Mouse (Mus musculus) cerebellum, adult 9-10 months (tissue): ENCODE measurements around the gene Plce1.

Experiments
- DNase-seq: peaks from one replicate; pipeline ENCODE4 v3.0.0; 2022

Plce1 gene

DNA sequence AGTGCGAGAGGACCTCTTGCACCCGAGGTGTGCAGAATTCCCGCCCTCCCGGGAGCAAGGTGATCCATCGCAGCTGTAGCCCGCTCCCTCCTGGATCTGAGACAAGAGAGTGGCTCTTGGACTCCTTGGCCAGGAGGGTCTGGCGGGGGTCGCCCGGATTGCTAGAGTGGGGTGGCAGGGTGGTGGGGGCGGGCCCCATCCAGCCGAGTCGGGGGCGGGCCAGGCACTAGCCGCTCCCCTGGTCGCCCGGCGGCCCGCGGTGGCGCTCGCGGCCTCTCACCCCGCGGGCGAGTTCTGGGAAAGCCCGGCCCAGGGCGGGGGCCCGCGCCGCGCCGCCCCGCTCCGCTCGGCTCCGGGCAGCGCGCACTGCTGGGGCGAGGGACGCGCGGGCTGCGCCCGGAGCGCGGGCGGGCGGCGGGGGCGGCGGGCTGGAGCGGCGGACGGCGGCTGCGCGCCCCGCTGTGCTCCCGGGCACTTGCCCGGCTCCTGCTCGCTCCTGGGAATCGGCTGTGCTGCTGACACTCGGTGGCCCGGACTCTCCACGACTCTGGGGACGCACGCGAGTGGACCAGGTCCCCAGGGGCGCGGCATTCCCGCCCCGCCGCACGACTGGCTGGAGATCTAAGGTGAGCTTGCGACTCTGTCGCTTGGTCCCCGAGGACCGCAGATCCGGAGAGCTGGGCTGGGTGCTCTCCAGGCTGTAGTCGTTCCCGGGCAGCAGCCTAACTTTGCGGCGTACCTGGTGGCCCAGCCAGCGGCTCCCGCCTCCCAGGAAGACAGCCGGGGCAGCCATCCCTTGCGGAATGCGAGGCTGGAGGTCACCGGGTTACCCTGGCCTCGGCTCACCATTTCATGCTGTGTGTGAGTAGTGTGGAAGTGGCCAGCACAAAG is at the start of gene Plce1:
Gene Plce1 (plus strand): TSS at position 379 of the 891 bp plus-strand sequence.
- DNase-seq = no peak

GRCm38 (mm10) chr19:38431326-38431725 is 49.6 kb upstream of the Plce1 start:
- DNase-seq = no peak

DNA sequence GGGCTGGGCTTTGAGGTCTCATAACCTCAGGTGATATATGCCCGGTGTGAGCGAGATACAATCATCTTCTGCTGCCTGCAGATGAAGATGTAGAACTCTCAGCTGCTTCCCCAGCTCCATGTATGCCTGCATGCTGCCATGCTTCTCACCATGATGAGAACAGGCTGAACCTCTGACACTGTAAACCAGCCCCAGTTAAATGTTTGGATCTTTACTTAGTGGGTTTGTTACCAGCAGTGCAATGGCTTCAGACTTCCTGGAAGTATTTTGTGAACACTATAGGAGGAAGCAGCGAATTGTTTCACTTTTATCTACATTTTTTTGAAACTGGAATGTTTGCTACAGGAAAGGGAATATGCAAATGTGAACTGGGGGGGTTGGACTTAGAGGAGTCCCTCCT is 48.9 kb upstream of the Plce1 start:
- no peak for DNase-seq

- DNase-seq = no peak
Measured at GRCm38 (mm10) chr19:38433381-38433780, 47.5 kb upstream of the Plce1 start.

- no peak for DNase-seq
Measured at GRCm38 (mm10) chr19:38435221-38435620, 45.7 kb upstream of the Plce1 start.

GRCm38 (mm10) chr19:38441860-38442259 is 39.0 kb upstream of the Plce1 start:
- no peak for DNase-seq

DNA sequence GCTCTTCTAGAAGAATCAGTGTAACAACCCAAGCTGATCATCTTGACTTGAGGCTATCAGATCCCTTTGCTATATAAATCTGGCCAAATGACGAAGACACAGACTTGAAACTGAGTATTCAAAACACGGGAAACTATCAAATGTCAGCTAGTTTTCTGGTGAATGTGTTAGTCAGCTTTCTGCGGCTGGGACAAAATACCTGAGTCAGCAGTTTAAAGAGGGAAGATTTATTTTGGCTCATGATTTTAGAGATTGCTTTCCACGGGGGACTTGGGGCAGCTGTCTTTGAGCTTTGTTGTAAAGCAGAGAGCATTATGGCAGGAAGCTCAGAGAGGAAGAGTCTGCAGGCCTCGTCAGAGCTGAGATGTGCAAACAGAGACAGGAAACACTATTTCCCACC is 35.2 kb upstream of the Plce1 start:
- no peak for DNase-seq

GRCm38 (mm10) chr19:38455228-38455627 is 25.7 kb upstream of the Plce1 start:
- no peak for DNase-seq

GRCm38 (mm10) chr19:38458996-38459395 is 21.9 kb upstream of the Plce1 start:
- DNase-seq = no peak

DNA sequence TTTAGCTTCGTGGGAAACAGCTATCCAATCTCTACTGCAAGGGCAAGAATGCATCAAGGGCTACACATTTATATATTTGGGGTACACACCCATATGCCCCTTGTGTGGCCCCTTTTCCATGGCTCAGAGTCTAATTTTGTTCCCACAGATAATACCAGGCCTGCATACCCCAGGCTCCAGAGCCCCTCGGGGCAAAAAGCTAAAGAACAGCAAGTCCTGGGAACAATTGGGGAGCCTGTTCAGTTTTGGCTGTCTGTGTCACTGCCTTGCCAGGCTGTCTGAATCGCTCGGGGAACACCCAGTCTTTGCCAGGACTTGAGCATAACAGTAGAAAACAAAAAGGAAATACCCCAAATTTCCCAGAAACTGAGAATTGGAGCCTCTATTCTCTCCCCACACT is 20.2 kb upstream of the Plce1 start:
- DNase-seq = no peak

DNA sequence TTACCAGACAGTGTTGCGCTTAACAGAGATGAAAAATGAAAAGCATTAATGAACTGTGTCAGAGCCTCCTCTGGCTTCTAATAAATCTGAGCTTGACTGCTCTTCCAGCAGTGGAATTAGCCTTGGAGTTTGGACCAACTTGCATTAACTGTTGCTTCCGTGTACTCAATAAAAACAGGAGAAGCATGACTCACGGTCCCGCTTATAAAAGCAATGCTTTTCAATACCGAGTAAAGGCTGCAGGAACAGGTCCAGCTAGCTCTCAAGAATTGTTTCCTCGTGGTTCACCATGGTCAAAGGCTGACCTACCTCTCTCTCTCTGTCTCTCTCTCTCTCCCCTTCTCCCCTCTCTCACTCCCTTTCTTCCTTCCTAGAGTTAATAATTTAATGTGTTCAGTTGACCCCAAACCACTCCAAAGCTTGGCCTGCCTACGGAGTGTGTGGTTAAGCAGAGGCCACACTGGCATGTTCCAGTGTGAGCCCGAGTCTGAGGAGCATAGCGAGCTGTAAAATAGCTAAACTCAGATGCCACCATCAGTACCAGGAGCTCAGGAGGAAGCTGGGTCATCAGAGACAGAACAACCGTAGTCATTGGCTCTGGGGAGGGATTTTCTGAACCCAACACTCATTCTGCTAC is 10.5 kb upstream of the Plce1 start:
- DNase-seq = no peak

DNA sequence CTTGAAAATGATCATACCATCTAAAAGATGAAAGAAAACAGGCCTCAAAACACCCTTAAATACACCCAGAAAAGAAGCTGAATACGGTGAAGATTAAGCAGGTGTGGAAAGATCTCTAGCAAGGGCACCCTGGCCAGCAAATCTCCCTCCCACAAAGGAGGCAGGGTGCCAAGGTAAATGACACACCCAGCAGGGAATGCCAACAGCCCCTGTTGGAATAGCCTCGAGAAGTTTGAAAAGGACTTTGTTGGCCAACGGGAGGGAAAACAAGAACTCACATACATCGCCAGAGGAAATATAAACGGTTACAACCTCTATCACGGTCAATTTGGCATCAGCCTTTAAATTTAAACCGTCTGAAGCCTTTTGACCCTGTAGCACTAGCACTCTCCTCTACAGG is 5.5 kb upstream of the Plce1 start:
- DNase-seq = no peak

- DNase-seq = no peak
Measured at GRCm38 (mm10) chr19:38478286-38478685, 2.6 kb upstream of the Plce1 start.

- no peak for DNase-seq
Measured at GRCm38 (mm10) chr19:38478948-38479347, 2.0 kb upstream of the Plce1 start.

DNA sequence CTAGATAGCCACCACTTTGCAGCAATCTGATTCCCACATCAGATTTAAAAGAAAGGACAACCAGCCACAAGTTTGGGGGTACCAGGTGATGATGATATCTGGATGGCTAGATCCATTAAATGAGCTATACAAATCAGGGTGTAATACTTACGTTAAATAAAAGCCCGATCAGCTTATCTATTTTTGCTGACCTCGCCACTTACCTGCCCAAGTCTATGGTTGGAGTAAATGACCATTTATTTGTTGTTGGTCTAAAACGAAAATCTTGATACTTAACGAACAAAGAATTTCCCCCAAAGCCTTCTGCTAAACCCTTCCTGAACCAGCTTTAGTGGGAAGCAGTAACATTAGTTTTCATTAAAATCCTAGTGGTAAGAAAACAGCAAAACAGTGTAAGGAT is 1.4 kb upstream of the Plce1 start:
- DNase-seq = no peak

DNA sequence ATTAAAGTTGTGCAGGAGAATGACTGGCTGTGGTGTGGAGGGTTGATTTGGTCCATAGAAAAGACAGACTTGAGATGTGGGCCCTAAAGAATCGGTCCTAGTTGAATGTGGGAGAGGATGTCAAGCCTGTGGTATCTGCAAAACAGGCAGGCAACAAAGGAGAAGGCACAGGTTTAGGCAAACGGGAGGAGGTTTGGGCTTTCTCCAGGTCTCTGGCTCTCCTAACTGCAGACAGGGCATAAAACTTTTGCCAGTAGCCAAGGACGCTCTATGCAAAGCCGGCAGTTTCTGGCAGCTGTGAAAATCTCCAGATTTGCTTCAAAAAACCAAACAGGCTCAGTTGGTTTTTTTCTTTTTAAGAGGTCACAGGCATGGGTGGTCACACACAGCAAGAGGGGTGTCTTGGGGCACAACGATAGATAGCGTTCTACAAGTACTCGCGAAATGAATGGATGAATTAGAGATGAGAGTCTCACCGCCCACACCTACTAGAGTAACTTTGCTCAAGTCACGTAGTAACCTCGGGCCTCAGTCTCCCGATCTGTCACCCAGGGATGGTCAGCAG is 671 bp upstream of the Plce1 start:
- DNase-seq = no peak

- no peak for DNase-seq
Measured at GRCm38 (mm10) chr19:38481906-38482305, 997 bp downstream of the Plce1 start.

DNA sequence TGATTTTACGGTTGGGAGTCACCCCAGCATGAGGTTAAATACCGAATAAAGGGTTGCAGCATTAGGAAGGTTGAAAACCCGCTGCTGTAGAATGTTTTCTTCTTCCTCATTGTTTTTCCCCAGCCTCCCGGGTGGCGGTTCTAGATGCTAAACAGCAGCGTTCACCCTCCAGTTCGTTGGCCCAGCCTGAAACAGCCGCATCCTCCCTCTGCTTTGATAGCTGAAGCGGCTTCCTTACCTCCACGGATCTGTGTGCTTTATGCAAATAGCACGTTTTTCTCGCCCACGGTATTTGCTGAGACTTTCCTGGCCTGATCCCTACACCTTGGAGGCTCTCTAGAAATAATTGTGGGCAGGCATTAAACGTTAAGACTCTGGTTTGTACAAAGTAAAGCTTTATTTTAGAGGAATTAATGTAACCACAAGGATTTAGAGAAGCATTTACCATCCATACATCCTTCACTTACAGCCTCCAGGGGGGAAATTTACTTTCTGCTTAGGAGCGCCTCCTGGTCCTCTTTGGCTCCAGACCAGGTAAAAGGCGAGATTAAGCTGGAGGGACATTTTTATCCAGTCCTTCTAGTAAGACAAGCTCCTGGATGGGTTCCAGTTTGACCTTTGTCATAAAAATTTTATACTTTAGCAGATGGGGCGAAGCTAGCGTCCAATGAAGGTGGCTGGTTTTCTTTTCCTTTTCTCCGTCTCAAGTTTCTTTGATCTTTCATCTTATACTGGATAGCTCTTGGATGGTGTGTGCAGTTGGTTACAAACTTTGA is 1.7 kb downstream of the Plce1 start:
- no peak for DNase-seq

DNA sequence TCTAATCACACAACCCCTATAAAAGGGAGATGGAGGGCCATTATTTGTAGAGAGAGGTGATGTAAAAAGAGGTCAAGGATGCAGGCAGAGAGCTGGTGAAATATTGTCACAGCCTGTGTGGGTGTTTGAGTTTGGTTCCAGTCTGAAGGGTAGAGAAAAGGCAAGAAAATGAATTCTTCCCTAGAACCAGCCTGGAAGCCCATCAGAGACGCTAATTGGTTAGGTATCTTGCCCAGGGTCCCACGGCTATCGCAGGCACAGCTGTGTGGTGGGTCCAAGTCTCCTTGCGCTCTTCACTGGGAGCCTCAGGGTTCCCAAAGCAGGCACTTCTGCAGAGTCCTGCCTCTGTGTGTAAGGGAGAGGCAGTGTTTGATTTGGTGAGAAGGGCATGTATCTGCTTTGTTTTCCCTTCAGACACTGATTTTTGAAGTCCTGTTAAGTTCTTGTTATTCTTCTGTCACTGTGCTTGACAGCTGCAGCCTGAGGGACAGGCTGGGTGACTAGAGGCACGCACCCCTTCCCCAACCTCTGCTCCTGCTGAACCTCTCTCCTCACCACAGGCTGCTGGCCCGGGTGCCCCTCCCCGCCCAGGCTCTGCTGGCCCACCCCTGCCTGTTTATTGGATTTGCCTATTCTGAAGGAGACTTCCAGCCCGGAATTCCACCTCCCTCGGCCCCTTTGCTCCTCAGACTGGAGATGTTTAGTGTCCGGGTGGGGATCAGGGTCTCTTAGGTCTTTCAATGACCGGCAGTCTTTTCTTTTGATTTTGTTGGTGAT is 5.1 kb downstream of the Plce1 start:
- no peak for DNase-seq

GRCm38 (mm10) chr19:38487501-38487900 is 6.6 kb downstream of the Plce1 start:
- no peak for DNase-seq

DNA sequence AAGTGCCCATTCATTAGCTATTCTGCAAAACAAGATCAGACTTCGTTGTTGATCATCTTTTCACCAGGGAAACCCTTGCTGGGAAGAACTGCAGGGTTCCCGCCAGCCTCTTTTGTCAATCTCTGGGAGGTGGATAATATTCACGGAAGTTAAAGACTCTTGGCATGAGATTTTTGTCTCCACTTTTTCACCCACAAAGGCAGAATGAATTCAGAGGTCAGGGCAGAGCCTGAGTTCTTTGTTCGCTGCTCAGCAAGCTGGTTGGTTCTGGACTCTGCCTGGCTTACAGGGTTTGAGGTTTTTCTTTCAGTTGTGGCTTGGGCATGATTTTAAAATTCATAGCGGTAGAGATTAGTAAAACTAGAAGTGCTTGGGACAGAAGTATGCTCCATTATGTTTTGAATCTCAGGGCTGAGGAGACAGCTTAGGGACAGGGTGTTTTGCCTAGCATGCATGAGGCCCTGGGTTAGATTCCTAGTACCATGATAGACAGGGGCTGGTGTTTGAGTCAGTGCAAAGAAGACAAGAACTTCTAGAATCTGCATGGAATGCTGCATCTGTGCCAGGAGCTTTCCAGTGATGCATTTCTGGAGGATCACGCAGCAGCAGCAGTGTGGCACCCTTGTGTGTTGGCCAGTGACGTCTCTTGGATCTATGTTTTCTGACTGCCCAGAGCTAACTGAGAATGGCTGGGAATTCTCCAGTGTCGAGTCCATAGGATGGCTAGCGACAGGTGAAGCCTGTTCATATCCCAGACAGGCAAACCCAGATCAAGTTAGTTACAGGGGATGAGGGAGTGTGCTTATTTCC is 7.4 kb downstream of the Plce1 start:
- peak; percentile 30 for DNase-seq

DNA sequence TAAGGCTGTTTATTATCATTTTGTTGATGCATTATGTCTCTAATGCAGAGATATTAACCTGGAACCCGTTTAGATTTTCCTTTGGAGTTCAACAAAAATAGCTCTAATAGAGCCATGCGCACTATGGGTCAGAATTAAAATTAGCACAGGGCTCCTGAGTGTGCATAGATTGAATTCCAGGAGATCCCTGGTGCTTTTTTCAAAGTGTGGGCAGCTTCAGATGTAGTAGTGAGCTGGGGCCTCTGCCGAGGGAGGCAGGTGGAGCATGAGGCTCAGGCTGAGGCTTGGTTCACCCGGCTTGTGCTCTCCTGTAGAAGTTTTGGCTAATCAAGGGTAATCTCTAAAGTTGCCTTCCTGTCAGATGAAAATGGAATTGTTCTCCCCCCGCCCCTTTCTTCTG is 17.3 kb downstream of the Plce1 start:
- DNase-seq = no peak
